Mouse (Mus musculus) embryonic facial prominence, embryonic 10.5 days (tissue): Measurements from ENCODE around the gene Kcnj5. TPM values are rescaled to one million over a fixed set of nuclear protein-coding genes. Genes with fewer than 3 reads are reported as not detected.

ENCODE experiments used
- polyA plus RNA-seq: library from polyadenylated mRNA; unstranded; fragments of >200 nt; fragmentation: Nextera tagmentation; extraction: Ambion mirVana; gene quantifications from 2 replicates; pipeline ENCODE4 v1.2.1, GENCODE M21; 2016

The Kcnj5 gene
- polyA plus RNA-seq, 1 experiment from 2014 or later: 0.52 TPM

Other genes with a start within 250 kb of the Kcnj5 start
- 3.6 and 4.0 TPM in 2 replicates for gene Arhgap32, start 228.2 kb downstream of the Kcnj5 start, polyA plus RNA-seq
- not detected in 2 replicates for gene Kcnj1, start 28.1 kb upstream of the Kcnj5 start, polyA plus RNA-seq
- 54.8 and 56.7 TPM in 2 replicates for gene Fli1, start 198.5 kb upstream of the Kcnj5 start, polyA plus RNA-seq